Comparison of ENCODE assay signal across 9 mouse cellular contexts in genomic region chr8:105959350-105959749, GRCm38 (mm10). TPM values are rescaled to one million over a fixed set of nuclear protein-coding genes. Genes with fewer than 3 reads are reported as not detected.
DNase-seq lines count a peak whose midpoint lies in the region.
"Had no signal": no experiment of that assay in that cellular context is flagged by ENCODE, and none has a peak within 500 bp of the region (broad histone marks: within the 10 kb centered on the region; RNA-seq: fewer than 3 reads in every experiment).

No protein-coding gene starts in this region.

- DNase-seq in MN1 (ENCODE audit: low spot score) = peak; percentile 44
- DNase-seq in adrenal gland, postnatal 14 days = peak; percentile 41
- peak; percentile 79 for DNase-seq in gonadal fat pad, adult 2 months (ENCODE audit: low read depth)
- peak; percentile 56 for DNase-seq in lung, postnatal 10 days
- no peak for DNase-seq in layer of hippocampus, adult 18-20 months (ENCODE audit: low spot score in 2 of 2)
- no peak for DNase-seq in thymus, postnatal 36 days
- DNase-seq in layer of hippocampus, postnatal 14 days (ENCODE audit: low spot score in 2 of 2) = no peak

RNA-seq across cellular contexts. Expression of gene Slc12a4, which starts 6.5 kb away (rescaled TPM):
- total RNA-seq in adrenal gland, postnatal 14 days (2021) = 36.9 and 42.5 TPM in 2 replicates
- 46.8 and 56.3 TPM in 2 replicates for polyA plus RNA-seq in gonadal fat pad, adult 2 months (2012; rRNA removed)
- total RNA-seq in layer of hippocampus, adult 18-20 months (2021) = 10 to 100 TPM; 18.6 to 20.8 TPM
- total RNA-seq in layer of hippocampus, postnatal 14 days (2021) = 10 to 100 TPM; 28.1 to 35.8 TPM

RNA-seq across cellular contexts. Expression of gene Lcat, which starts 16.2 kb away (rescaled TPM):
- total RNA-seq in adrenal gland, postnatal 14 days (2021) = 5.3 and 54.9 TPM in 2 replicates
- polyA plus RNA-seq in gonadal fat pad, adult 2 months (2012; rRNA removed) = 2.3 and 2.6 TPM in 2 replicates
- total RNA-seq in layer of hippocampus, adult 18-20 months (2021) = 10 to 100 TPM; 31.7 to 38.4 TPM
- 10 to 100 TPM; 46.9 to 52.8 TPM for total RNA-seq in layer of hippocampus, postnatal 14 days (2021)

RNA-seq across cellular contexts. Expression of gene Dpep3, which starts 19.9 kb away (rescaled TPM):
- total RNA-seq in adrenal gland, postnatal 14 days (2021) = not detected in 2 replicates
- polyA plus RNA-seq in gonadal fat pad, adult 2 months (2012; rRNA removed) = 0.92 and 1.7 TPM in 2 replicates
- total RNA-seq in layer of hippocampus, adult 18-20 months (2021) = not detected
- not detected for total RNA-seq in layer of hippocampus, postnatal 14 days (2021)
- polyA plus RNA-seq: forebrain, embryonic 11.5 days; liver, embryonic 14.5 days had no signal

RNA-seq across cellular contexts. Expression of gene Psmb10, which starts 21.1 kb away (rescaled TPM):
- 49.2 and 65.5 TPM in 2 replicates for total RNA-seq in adrenal gland, postnatal 14 days (2021)
- 69.8 and 91.4 TPM in 2 replicates for polyA plus RNA-seq in gonadal fat pad, adult 2 months (2012; rRNA removed)
- total RNA-seq in layer of hippocampus, adult 18-20 months (2021) = 10 to 100 TPM; 62.5 to 74.3 TPM
- total RNA-seq in layer of hippocampus, postnatal 14 days (2021) = 10 to 100 TPM; 62.8 to 71.5 TPM

RNA-seq across cellular contexts. Expression of gene Ctrl, which starts 25.7 kb away (rescaled TPM):
- 0.59 TPM in 1 of 2 replicates, not detected in the other for total RNA-seq in adrenal gland, postnatal 14 days (2021)
- polyA plus RNA-seq in gonadal fat pad, adult 2 months (2012; rRNA removed) = 1.5 and 7.4 TPM in 2 replicates
- 1 to 10 TPM; 1.1 to 1.8 TPM for total RNA-seq in layer of hippocampus, adult 18-20 months (2021)
- total RNA-seq in layer of hippocampus, postnatal 14 days (2021) = 1 to 10 TPM; 1.2 to 1.3 TPM

Comparison
In these comparisons a context has a peak if more than half of its experiments do, and no peak if none do; other contexts are left out.
1. DNase-seq: peak in MN1 (single experiment), adrenal gland, postnatal 14 days (single experiment), gonadal fat pad, adult 2 months (single experiment) and lung, postnatal 10 days (single experiment); none in layer of hippocampus, adult 18-20 months (0 of 2), thymus, postnatal 36 days (0 of 2) and layer of hippocampus, postnatal 14 days (0 of 2).